Mouse (Mus musculus) intestine, embryonic 14.5 days (tissue): ENCODE results near the gene Fut11. TPM values are rescaled to one million over a fixed set of nuclear protein-coding genes. Genes with fewer than 3 reads are reported as not detected.
A peak's percentile ranks its signal among the peaks of the same experiment; 100 is the strongest.

ENCODE experiments used
- ATAC-seq: fragments of 200-750 bp; cut with Nextera tagmentation; replicated peaks from 2 replicates; pipeline ENCODE4 v1.8.0; 2017; ENCODE audit warnings: low read depth, moderate number of reproducible peaks, moderate TSS enrichment, moderate library complexity; ENCODE audit not compliant: low FRiP score, low TSS enrichment
- DNase-seq: peaks from one replicate; pipeline ENCODE4 v3.0.0-alpha.2; 2018; ENCODE audit warnings: low spot score
- H3K27ac ChIP-seq: fragments of 300-500 bp; sonication (generic); 2 replicates; pipeline ENCODE4 v1.5.1; 2014; ENCODE audit warnings: low read depth, mild to moderate bottlenecking, control low read depth
- H3K27me3 ChIP-seq: fragments of 300-500 bp; sonication (generic); replicated peaks from 2 replicates; pipeline ENCODE4 v1.6.1; 2014; ENCODE audit warnings: low read length, control low read depth; ENCODE audit not compliant: control insufficient read depth, insufficient read depth
- H3K36me3 ChIP-seq: fragments of 300-500 bp; sonication (generic); 2 replicates; pipeline ENCODE4 v1.6.1; 2014; ENCODE audit warnings: low read length, control low read depth; ENCODE audit not compliant: control insufficient read depth, insufficient read depth
- H3K4me1 ChIP-seq: fragments of 300-500 bp; sonication (generic); replicated peaks from 2 replicates; pipeline ENCODE4 v1.6.1; 2014; ENCODE audit warnings: low read length, control low read depth, mixed read lengths; ENCODE audit not compliant: control insufficient read depth, insufficient read depth
- H3K4me2 ChIP-seq: fragments of 300-500 bp; sonication (generic); 2 replicates; pipeline ENCODE4 v1.6.1; 2014; ENCODE audit warnings: low read length
- H3K4me3 ChIP-seq: fragments of 300-500 bp; sonication (generic); 2 replicates; pipeline ENCODE4 v1.5.1; 2014; ENCODE audit warnings: low read depth, low read length, control low read depth, mixed read lengths
- H3K9ac ChIP-seq: fragments of 300-500 bp; sonication (generic); 2 replicates; pipeline ENCODE4 v1.6.1; 2014; ENCODE audit warnings: mild to moderate bottlenecking, low read length
- H3K9me3 ChIP-seq: fragments of 300-500 bp; sonication (generic); 2 replicates; pipeline ENCODE4 v1.6.1; 2016; ENCODE audit warnings: low read length, control low read depth; ENCODE audit not compliant: control insufficient read depth
- WGBS: fragments of 180-500 bp; shearing (Covaris S2); extraction: QIAGEN DNeasy Blood & Tissue Kit; methylation state at CpG from one replicate; pipeline ENCODE4 v1.1.7; 2014; 5-methylcytosine and 5-hydroxymethylcytosine counted together
- polyA plus RNA-seq: library from polyadenylated mRNA; unstranded; fragments of >200 nt; fragmentation: Nextera tagmentation; extraction: Ambion mirVana; gene quantifications from 2 replicates; pipeline ENCODE4 v1.2.1, GENCODE M21; 2014

The Fut11 gene
- polyA plus RNA-seq, 1 experiment from 2014 or later: 19.6 TPM

- H3K27ac ChIP-seq: no peak overlapping the region
- H3K9me3 ChIP-seq: no peaks in the 10 kb centered on the region
- H3K4me3 ChIP-seq: no peak overlapping the region
- no peak for DNase-seq
- H3K4me1 ChIP-seq: no peaks in the 10 kb centered on the region
- no peak overlapping the region for H3K4me2 ChIP-seq
- 99% methylated on average over 3 of the region's 3 CpGs for WGBS
- H3K27me3 ChIP-seq: no peaks in the 10 kb centered on the region
- peaks cover 99% of the 10 kb centered on the region for H3K36me3 ChIP-seq
- H3K9ac ChIP-seq: no peak overlapping the region
- ATAC-seq: no peak
These were observed 8.2 kb upstream of the Fut11 start for GRCm38 (mm10) chr14:20686576-20686975.

DNA sequence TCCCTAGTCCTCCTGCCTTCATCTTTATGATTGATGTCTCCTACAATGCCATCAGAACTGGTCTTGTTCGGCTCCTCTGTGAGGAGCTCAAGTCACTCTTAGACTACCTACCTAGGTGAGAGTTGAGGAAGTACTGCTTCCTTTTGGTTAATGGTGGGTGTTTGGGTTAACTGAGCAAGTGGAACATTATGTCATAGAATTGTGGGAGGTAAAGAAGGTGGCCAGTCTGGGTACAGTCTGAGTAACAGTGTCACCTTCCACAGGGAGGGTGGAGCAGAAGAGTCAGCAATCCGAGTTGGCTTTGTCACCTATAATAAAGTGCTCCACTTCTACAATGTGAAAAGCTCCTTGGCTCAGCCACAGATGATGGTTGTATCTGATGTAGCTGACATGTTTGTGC is 5.8 kb upstream of the Fut11 start:
- H3K4me1 ChIP-seq: no peaks in the 10 kb centered on the region
- no peak overlapping the region for H3K4me2 ChIP-seq
- no peak overlapping the region for H3K27ac ChIP-seq
- no peak overlapping the region for H3K4me3 ChIP-seq
- ATAC-seq (no peak), DNase-seq (no peak)
- WGBS: 74% methylated on average over 2 of the region's 2 CpGs
- no peak overlapping the region for H3K9ac ChIP-seq
- no peaks in the 10 kb centered on the region for H3K27me3 ChIP-seq
- no peaks in the 10 kb centered on the region for H3K9me3 ChIP-seq
- peaks cover 99% of the 10 kb centered on the region for H3K36me3 ChIP-seq

- Histone ChIP-seq H3K4me1 (peaks cover 15% of the 10 kb centered on the region), H3K27me3 (no peaks in the 10 kb centered on the region), H3K27ac (no peak overlapping the region), H3K9me3 (no peaks in the 10 kb centered on the region), H3K36me3 (peaks cover 77% of the 10 kb centered on the region), H3K9ac (no peak overlapping the region), H3K4me3 (no peak overlapping the region), H3K4me2 (no peak overlapping the region)
- DNase-seq (no peak), ATAC-seq (no peak)
- WGBS: 88% methylated on average over 6 of the region's 6 CpGs
These were observed 3.0 kb upstream of the Fut11 start for GRCm38 (mm10) chr14:20691772-20692171.

- no peak for ATAC-seq
- Histone ChIP-seq H3K9me3 (no peaks in the 10 kb centered on the region), H3K9ac (no peak overlapping the region), H3K27me3 (no peaks in the 10 kb centered on the region), H3K4me2 (no peak overlapping the region), H3K36me3 (peaks cover 58% of the 10 kb centered on the region), H3K4me3 (no peak overlapping the region), H3K27ac (no peak overlapping the region), H3K4me1 (peaks cover 33% of the 10 kb centered on the region)
- DNase-seq: no peak
- WGBS: 90% methylated on average over 10 of the region's 10 CpGs
These were observed 1.1 kb upstream of the Fut11 start for GRCm38 (mm10) chr14:20693589-20694101.

GRCm38 (mm10) chr14:20694185-20694883 is 434 bp upstream of the Fut11 start:
- Histone ChIP-seq H3K4me1 (peaks cover 36% of the 10 kb centered on the region), H3K9ac (no peak overlapping the region), H3K27me3 (no peaks in the 10 kb centered on the region), H3K36me3 (peaks cover 51% of the 10 kb centered on the region), H3K9me3 (no peaks in the 10 kb centered on the region), H3K4me2 (peak overlapping the region; percentile 78), H3K4me3 (peak overlapping the region; percentile 79), H3K27ac (no peak overlapping the region)
- peak; percentile 28 for ATAC-seq
- DNase-seq: no peak
- 43% methylated on average over 13 of the region's 13 CpGs for WGBS

GRCm38 (mm10) chr14:20695761-20696520 is 1.2 kb downstream of the Fut11 start:
- H3K4me1 ChIP-seq: peaks cover 44% of the 10 kb centered on the region
- no peaks in the 10 kb centered on the region for H3K9me3 ChIP-seq
- H3K4me2 ChIP-seq: peak overlapping the region; percentile 78
- ATAC-seq: no peak
- peak overlapping the region; percentile 96 for H3K27ac ChIP-seq
- no peaks in the 10 kb centered on the region for H3K27me3 ChIP-seq
- peak overlapping the region; percentile 79 for H3K4me3 ChIP-seq
- WGBS: 18% methylated on average over 27 of the region's 27 CpGs
- peak overlapping the region; percentile 88 for H3K9ac ChIP-seq
- DNase-seq: no peak
- H3K36me3 ChIP-seq: peaks cover 46% of the 10 kb centered on the region

DNA sequence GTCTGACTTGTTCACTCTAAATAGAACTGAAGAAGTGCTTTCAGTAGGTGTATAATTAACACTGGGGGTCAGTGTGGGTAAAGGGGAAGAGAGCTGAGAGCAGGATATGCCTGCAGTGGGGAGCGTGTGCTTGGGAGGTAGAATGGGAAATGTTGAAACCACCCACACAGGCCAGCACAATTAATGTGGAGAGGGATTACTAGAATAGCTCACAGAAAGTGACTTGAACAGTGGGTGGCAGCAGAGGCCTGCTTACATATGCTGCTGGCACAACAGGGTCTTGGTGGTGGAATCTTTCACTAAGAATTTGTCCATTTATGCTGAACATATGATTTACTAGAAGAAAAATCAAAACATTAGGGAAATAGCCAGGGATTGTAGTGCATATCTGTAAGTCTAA is 2.2 kb downstream of the Fut11 start:
- DNase-seq (no peak), ATAC-seq (no peak)
- Histone ChIP-seq H3K9ac (peak overlapping the region; percentile 88; the same call in 1 of the 2 replicates), H3K4me2 (peak overlapping the region; percentile 78), H3K27ac (no peak overlapping the region), H3K36me3 (peaks cover 35% of the 10 kb centered on the region), H3K27me3 (no peaks in the 10 kb centered on the region), H3K4me1 (peaks cover 52% of the 10 kb centered on the region), H3K4me3 (peak overlapping the region; percentile 79), H3K9me3 (no peaks in the 10 kb centered on the region)
- 25% methylated on average over 1 of the region's 1 CpGs for WGBS

DNA sequence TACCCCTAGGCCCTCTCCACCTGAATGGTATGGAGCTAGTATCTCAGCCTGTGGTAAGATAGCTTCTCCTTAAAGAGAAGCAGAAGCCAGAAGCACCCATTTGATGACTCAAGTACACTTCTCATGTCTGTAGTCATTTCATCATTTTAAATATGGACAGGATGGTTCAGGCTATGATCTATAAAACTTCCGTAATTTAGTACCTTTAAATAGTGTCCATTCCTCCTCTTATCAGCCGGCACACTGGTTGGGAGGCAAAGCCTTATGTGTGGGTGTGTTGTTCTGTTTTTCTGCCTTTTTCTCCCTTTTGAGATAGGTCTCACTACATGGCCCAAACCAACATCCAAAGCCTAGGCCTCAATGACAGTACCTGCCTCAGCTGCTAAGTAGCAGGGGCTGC is 3.7 kb downstream of the Fut11 start:
- Histone ChIP-seq H3K4me1 (peaks cover 54% of the 10 kb centered on the region), H3K4me3 (no peak overlapping the region), H3K27ac (no peak overlapping the region), H3K36me3 (peaks cover 20% of the 10 kb centered on the region), H3K4me2 (no peak overlapping the region), H3K9me3 (no peaks in the 10 kb centered on the region), H3K9ac (no peak overlapping the region), H3K27me3 (no peaks in the 10 kb centered on the region)
- no peak for ATAC-seq
- DNase-seq: no peak
- 90% methylated on average over 2 of the region's 2 CpGs for WGBS
